In genomic region chr8:61390307-61391057, GRCm38 (mm10) we compare ENCODE assay signal across 12 mouse cellular contexts.
DNase-seq lines count a peak whose midpoint lies in the region; ATAC-seq and TF ChIP-seq lines count a peak whose summit lies in the region.
"Had no signal": no experiment of that assay in that cellular context is flagged by ENCODE, and none has a peak within 500 bp of the region (broad histone marks: within the 10 kb centered on the region; RNA-seq: fewer than 3 reads in every experiment).

No protein-coding gene starts in this region.

- no peak for ATAC-seq in hindbrain, postnatal 0 days
- ATAC-seq in embryonic facial prominence, embryonic 14.5 days (ENCODE audit: low read depth), result peak; percentile 19
- no peak for ATAC-seq in midbrain, postnatal 0 days (ENCODE audit: low FRiP score)
- ATAC-seq in cerebellum, adult (ENCODE audit: insufficient number of reproducible peaks, low FRiP score, low TSS enrichment), result no peak
- no peak for ATAC-seq in megakaryocyte-erythroid progenitor cell, adult 5-6 weeks (replicated peaks; ENCODE audit: low FRiP score, low TSS enrichment, poor library complexity, severe bottlenecking)
- ATAC-seq: forebrain, embryonic 14.5 days had no signal

- no peak for DNase-seq in hindbrain, embryonic 10.5 days (ENCODE audit: low spot score)
- DNase-seq in hindbrain, postnatal 0 days (ENCODE audit: low spot score), result no peak
- peak; percentile 67 for DNase-seq in embryonic facial prominence, embryonic 14.5 days (ENCODE audit: low spot score)
- peak; percentile 19 for DNase-seq in midbrain, postnatal 0 days (ENCODE audit: low spot score)
- no peak for DNase-seq in adrenal gland, adult 2 months
- DNase-seq: cerebellum, adult 18-20 months; kidney, adult 11 months; right cerebral cortex, adult 18-20 months had no signal

- WGBS in hindbrain, embryonic 10.5 days, result 70% methylated on average over 18 of the region's 18 CpGs
- 49% methylated on average over 18 of the region's 18 CpGs for WGBS in hindbrain, postnatal 0 days
- 48% methylated on average over 18 of the region's 18 CpGs for WGBS in embryonic facial prominence, embryonic 14.5 days
- 46% methylated on average over 18 of the region's 18 CpGs for WGBS in midbrain, postnatal 0 days

- H3K36me3 ChIP-seq in hindbrain, embryonic 10.5 days, result peaks cover 53% of the 10 kb centered on the region
- no peaks in the 10 kb centered on the region for H3K36me3 ChIP-seq in hindbrain, postnatal 0 days (ENCODE audit: insufficient read depth, low read length)
- no peaks in the 10 kb centered on the region for H3K36me3 ChIP-seq in E14TG2a.4 (ENCODE audit: insufficient read depth, low read length)
- H3K36me3 ChIP-seq in embryonic facial prominence, embryonic 14.5 days (ENCODE audit: control insufficient read depth, insufficient read depth, low read length), result peaks cover 31% of the 10 kb centered on the region
- peaks cover 15% of the 10 kb centered on the region for H3K36me3 ChIP-seq in midbrain, postnatal 0 days (ENCODE audit: insufficient read depth, low read length)

- no peaks in the 10 kb centered on the region for H3K27me3 ChIP-seq in hindbrain, embryonic 10.5 days (ENCODE audit: insufficient read depth, poor library complexity, severe bottlenecking)
- H3K27me3 ChIP-seq in hindbrain, postnatal 0 days (ENCODE audit: insufficient read depth, low read length), result no peaks in the 10 kb centered on the region
- H3K27me3 ChIP-seq in E14TG2a.4 (ENCODE audit: insufficient read depth, low read length), result 0 out of 2 replicates have a peak, but pooled peaks cover 5% of the 10 kb centered on the region
- H3K27me3 ChIP-seq in embryonic facial prominence, embryonic 14.5 days (replicated peaks; ENCODE audit: control insufficient read depth, insufficient read depth, low read length), result no peaks in the 10 kb centered on the region
- no peaks in the 10 kb centered on the region for H3K27me3 ChIP-seq in midbrain, postnatal 0 days (ENCODE audit: insufficient read depth, low read length)

- TF ChIP-seq CTCF in hindbrain, postnatal 0 days (IDR thresholded peaks at IDR 0.05; ENCODE audit: low read depth), result no peak
- TF ChIP-seq CTCF in E14TG2a.4 (conservative IDR thresholded peaks at IDR 0.05; ENCODE audit: low read length), result no peak
- TF ChIP-seq CTCF in midbrain, postnatal 0 days (IDR thresholded peaks at IDR 0.05), result no peak

- peaks cover 47% of the 10 kb centered on the region for H3K4me1 ChIP-seq in hindbrain, embryonic 10.5 days (replicated peaks)
- H3K4me1 ChIP-seq in hindbrain, postnatal 0 days (ENCODE audit: insufficient read depth, low read length), result peaks cover 12% of the 10 kb centered on the region; the same call in 1 of the 2 replicates
- H3K4me1 ChIP-seq in E14TG2a.4 (replicated peaks; ENCODE audit: low read depth, low read length), result peaks cover 13% of the 10 kb centered on the region; the same call in 1 of the 2 replicates
- H3K4me1 ChIP-seq in embryonic facial prominence, embryonic 14.5 days (ENCODE audit: control insufficient read depth, insufficient read depth, low read length), result peaks cover 16% of the 10 kb centered on the region; the same call in 1 of the 2 replicates
- H3K4me1 ChIP-seq in midbrain, postnatal 0 days (ENCODE audit: insufficient read depth, low read length), result peaks cover 5% of the 10 kb centered on the region; the same call in 1 of the 2 replicates

- H3K27ac ChIP-seq in hindbrain, embryonic 10.5 days, result peak overlapping the region; percentile 63
- no peak overlapping the region; the same call in 1 of the 2 replicates for H3K27ac ChIP-seq in hindbrain, postnatal 0 days
- 0 out of 2 replicates have a peak overlapping the region, but pooled peaks have one; percentile 28 for H3K27ac ChIP-seq in embryonic facial prominence, embryonic 14.5 days (replicated peaks; ENCODE audit: low read depth, low read length)
- no peak overlapping the region for H3K27ac ChIP-seq in midbrain, postnatal 0 days (ENCODE audit: low read depth, low read length)

- no peak overlapping the region for H3K4me2 ChIP-seq in hindbrain, postnatal 0 days (ENCODE audit: low read depth, low read length)
- H3K4me2 ChIP-seq in embryonic facial prominence, embryonic 14.5 days (ENCODE audit: low read depth, low read length), result no peak overlapping the region
- no peak overlapping the region for H3K4me2 ChIP-seq in midbrain, postnatal 0 days (ENCODE audit: low read depth, low read length, poor library complexity, severe bottlenecking)

- H3K4me3 ChIP-seq in hindbrain, embryonic 10.5 days, result no peak overlapping the region
- no peak overlapping the region for H3K4me3 ChIP-seq in hindbrain, postnatal 0 days (ENCODE audit: low read length)
- H3K4me3 ChIP-seq in E14TG2a.4 (replicated peaks; ENCODE audit: low read length), result peak overlapping the region; percentile 43; the same call in 1 of the 2 replicates
- no peak overlapping the region for H3K4me3 ChIP-seq in embryonic facial prominence, embryonic 14.5 days (ENCODE audit: low read depth, low read length)
- H3K4me3 ChIP-seq in midbrain, postnatal 0 days (ENCODE audit: low read depth, low read length), result no peak overlapping the region

- no peaks in the 10 kb centered on the region for H3K9me3 ChIP-seq in hindbrain, embryonic 10.5 days
- no peaks in the 10 kb centered on the region for H3K9me3 ChIP-seq in hindbrain, postnatal 0 days (ENCODE audit: low read length)
- no peaks in the 10 kb centered on the region for H3K9me3 ChIP-seq in E14TG2a.4 (ENCODE audit: low read length)
- H3K9me3 ChIP-seq in embryonic facial prominence, embryonic 14.5 days (ENCODE audit: control insufficient read depth, low read length), result no peaks in the 10 kb centered on the region
- H3K9me3 ChIP-seq in midbrain, postnatal 0 days (ENCODE audit: low read length), result no peaks in the 10 kb centered on the region

- no peak overlapping the region for H3K9ac ChIP-seq in hindbrain, postnatal 0 days (replicated peaks; ENCODE audit: low read length)
- no peak overlapping the region for H3K9ac ChIP-seq in embryonic facial prominence, embryonic 14.5 days (ENCODE audit: low read depth, low read length)
- no peak overlapping the region for H3K9ac ChIP-seq in midbrain, postnatal 0 days (replicated peaks; ENCODE audit: low read length, poor library complexity, severe bottlenecking)

Comparison
In these comparisons a context has a peak if more than half of its experiments do, and no peak if none do; other contexts are left out.
1. H3K27ac ChIP-seq: peak in hindbrain, embryonic 10.5 days (single experiment) and embryonic facial prominence, embryonic 14.5 days (single experiment); none in hindbrain, postnatal 0 days (single experiment) and midbrain, postnatal 0 days (single experiment).
2. DNase-seq: peak in embryonic facial prominence, embryonic 14.5 days (single experiment) and midbrain, postnatal 0 days (single experiment); none in hindbrain, embryonic 10.5 days (single experiment), hindbrain, postnatal 0 days (single experiment) and adrenal gland, adult 2 months (single experiment).